Mouse (Mus musculus) erythroblast, embryonic 14.5 days (primary cell): ENCODE results near the gene Ano5.

Experiments
- GATA1 ChIP-seq: IDR thresholded peaks from 2 replicates; pipeline ENCODE4 v1.6.1; 2012; ENCODE audit warnings: low read length, inconsistent platforms, mixed read lengths
- TAL1 ChIP-seq: IDR thresholded peaks from 3 replicates; pipeline ENCODE4 v1.6.1; 2012; ENCODE audit warnings: low read length, inconsistent platforms, mixed read lengths

GRCm38 (mm10) chr7:51510671-51511651, at the start of gene Ano5:
- TF ChIP-seq GATA1 = no peak
- no peak for TF ChIP-seq TAL1
